Mouse (Mus musculus): ENCODE results near the gene Slc35f1. TPM values are rescaled to one million over a fixed set of nuclear protein-coding genes. Genes with fewer than 3 reads are reported as not detected.

Gene Slc35f1
- polyA plus RNA-seq, 1 experiment from 2014 or later = 2.3 TPM

DNA sequence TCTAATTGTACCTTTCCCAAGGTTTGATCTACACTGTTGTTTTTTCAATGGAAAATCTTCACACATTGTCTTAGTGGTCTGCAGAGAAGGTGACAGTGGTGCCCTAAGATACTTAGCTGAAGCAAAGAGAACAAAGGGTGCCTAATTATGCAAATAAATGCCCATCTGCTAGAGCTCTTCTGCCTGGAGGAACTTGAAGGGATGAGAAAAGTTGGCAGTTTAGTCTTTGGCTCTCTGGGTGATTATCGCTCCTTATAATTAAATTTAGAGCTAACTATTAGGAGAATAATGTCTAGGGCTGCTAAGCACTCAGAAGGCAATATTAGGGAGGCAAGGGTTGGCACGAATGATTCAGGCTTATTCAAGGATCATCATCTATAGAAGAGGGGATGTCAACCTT lies 306.6 kb downstream of the Slc35f1 start:
- no peak overlapping the region for H3K9ac ChIP-seq (ENCODE audit: low read length)
- no peak overlapping the region for H3K4me2 ChIP-seq (ENCODE audit: low read length)
- no peak overlapping the region for H3K27ac ChIP-seq (ENCODE audit: low read depth)
- no peaks in the 10 kb centered on the region for H3K27me3 ChIP-seq (replicated peaks; ENCODE audit: control insufficient read depth, insufficient read depth, low read length)
- ATAC-seq (replicated peaks; ENCODE audit: low FRiP score, low TSS enrichment, low read depth) = no peak
- H3K4me1 ChIP-seq (replicated peaks; ENCODE audit: control insufficient read depth, insufficient read depth, low read length) = no peaks in the 10 kb centered on the region; the same call in 1 of the 2 replicates
- no peak for DNase-seq (ENCODE audit: low spot score)
- no peak overlapping the region for H3K4me3 ChIP-seq (ENCODE audit: low read depth, low read length)
- H3K36me3 ChIP-seq (ENCODE audit: control insufficient read depth, insufficient read depth, low read length) = no peaks in the 10 kb centered on the region
- no peaks in the 10 kb centered on the region for H3K9me3 ChIP-seq (ENCODE audit: control insufficient read depth, low read length)
- 65% methylated on average over 2 of the region's 2 CpGs for WGBS

DNA sequence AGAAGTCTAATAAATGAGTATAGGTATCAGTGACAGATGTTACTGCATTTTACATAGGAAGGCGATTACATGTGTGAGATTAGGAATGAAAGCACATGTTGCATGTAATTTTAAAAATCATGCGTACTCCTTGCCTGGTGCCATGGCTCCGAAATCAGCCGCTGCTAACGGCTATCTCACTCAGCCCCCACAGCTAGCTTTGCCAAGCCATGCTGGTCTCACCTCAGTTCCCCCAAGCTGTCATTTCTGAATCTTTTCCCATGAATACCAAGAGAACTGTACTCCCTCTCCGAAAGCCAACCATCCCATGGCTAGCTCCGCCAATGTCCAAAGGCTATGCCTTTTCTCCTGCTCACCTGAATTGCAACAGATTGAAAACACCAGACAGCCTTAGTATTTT lies 310.8 kb downstream of the Slc35f1 start:
- no peaks in the 10 kb centered on the region for H3K4me1 ChIP-seq (replicated peaks; ENCODE audit: control insufficient read depth, insufficient read depth, low read length)
- 93% methylated on average over 7 of the region's 7 CpGs for WGBS
- no peaks in the 10 kb centered on the region for H3K9me3 ChIP-seq (ENCODE audit: control insufficient read depth, low read length)
- H3K27me3 ChIP-seq (replicated peaks; ENCODE audit: control insufficient read depth, insufficient read depth, low read length) = no peaks in the 10 kb centered on the region
- H3K36me3 ChIP-seq (ENCODE audit: control insufficient read depth, insufficient read depth, low read length) = no peaks in the 10 kb centered on the region
- DNase-seq (ENCODE audit: low spot score) = no peak
- H3K4me3 ChIP-seq (ENCODE audit: low read depth, low read length) = no peak overlapping the region
- ATAC-seq (replicated peaks; ENCODE audit: low FRiP score, low TSS enrichment, low read depth) = no peak
- H3K9ac ChIP-seq (ENCODE audit: low read length) = no peak overlapping the region
- no peak overlapping the region for H3K4me2 ChIP-seq (ENCODE audit: low read length)
- H3K27ac ChIP-seq (ENCODE audit: low read depth) = no peak overlapping the region

DNA sequence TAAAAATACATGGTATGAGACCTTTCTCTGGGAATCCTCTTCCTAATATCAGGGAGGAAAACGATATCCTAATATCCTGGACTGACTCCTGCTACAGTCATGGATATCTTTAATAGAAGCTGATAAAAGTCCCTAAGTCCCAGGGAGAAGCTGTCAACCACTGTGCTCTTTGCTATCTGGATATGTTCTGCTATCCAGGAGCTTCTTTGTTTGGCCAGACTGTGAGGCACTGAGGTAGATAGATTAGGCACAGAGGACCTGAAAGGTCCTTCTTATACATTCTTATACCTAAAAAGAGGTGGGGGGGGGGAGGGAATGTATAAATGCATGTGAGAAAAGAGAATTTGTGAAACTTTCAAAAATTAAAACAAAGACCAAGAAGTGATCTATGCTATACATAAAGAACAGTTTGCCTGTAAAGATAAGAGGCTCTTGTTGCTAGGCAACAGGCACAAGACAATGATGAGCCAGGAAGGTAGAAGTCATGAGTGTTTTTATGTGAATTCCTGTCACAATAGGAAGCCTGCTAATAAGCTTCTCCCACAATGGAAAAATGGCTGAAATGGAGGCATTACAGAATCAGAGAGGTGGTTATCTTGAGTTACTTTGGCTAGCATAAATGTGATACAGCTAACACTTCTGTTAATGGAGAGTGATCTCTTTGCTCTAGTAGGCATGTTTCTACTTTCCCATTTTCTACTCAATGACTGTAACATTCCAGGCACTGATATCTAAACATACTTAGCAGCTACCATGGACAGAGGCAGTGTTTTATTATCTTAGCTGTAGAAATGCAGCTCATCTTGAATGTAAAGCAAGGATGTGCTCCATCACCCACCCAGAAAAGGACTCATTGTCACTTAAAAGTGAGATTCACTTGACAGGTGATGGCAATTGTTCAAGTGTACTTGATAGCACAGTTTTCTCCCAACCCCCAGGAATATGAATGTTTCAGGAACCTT lies 316.2 kb downstream of the Slc35f1 start:
- no peaks in the 10 kb centered on the region for H3K9me3 ChIP-seq (ENCODE audit: control insufficient read depth, low read length)
- H3K4me2 ChIP-seq (ENCODE audit: low read length) = no peak overlapping the region
- no peak overlapping the region for H3K27ac ChIP-seq (ENCODE audit: low read depth)
- no peak for DNase-seq (ENCODE audit: low spot score)
- no peak overlapping the region for H3K9ac ChIP-seq (ENCODE audit: low read length)
- no peaks in the 10 kb centered on the region for H3K36me3 ChIP-seq (ENCODE audit: control insufficient read depth, insufficient read depth, low read length)
- ATAC-seq (replicated peaks; ENCODE audit: low FRiP score, low TSS enrichment, low read depth) = no peak
- H3K4me3 ChIP-seq (ENCODE audit: low read depth, low read length) = no peak overlapping the region
- H3K27me3 ChIP-seq (replicated peaks; ENCODE audit: control insufficient read depth, insufficient read depth, low read length) = no peaks in the 10 kb centered on the region
- 92% methylated on average over 1 of the region's 1 CpGs for WGBS
- H3K4me1 ChIP-seq (replicated peaks; ENCODE audit: control insufficient read depth, insufficient read depth, low read length) = no peaks in the 10 kb centered on the region

DNA sequence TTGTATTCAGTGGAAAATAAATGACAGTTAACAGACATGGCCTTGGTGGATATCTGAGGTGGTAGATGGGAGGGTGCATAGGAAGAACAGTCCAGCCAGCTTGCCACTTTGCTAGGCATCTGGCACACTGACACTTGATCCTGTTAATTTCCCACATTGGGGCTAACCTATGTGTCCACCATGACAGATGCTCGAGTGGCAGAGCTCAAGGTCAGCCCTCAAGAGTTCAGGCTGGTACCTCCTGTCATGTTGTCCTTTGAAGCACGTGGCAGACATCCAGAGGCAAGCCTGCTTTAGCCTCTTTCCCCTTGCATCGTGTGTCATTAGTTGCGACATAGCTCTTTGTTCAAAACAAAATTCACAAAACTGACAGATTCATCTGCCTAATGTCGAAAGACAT lies 323.5 kb downstream of the Slc35f1 start:
- no peaks in the 10 kb centered on the region for H3K9me3 ChIP-seq (ENCODE audit: control insufficient read depth, low read length)
- DNase-seq (ENCODE audit: low spot score) (no peak), ATAC-seq (replicated peaks; ENCODE audit: low FRiP score, low TSS enrichment, low read depth) (no peak)
- H3K4me1 ChIP-seq (replicated peaks; ENCODE audit: control insufficient read depth, insufficient read depth, low read length) = no peaks in the 10 kb centered on the region
- no peak overlapping the region for H3K4me2 ChIP-seq (ENCODE audit: low read length)
- no peak overlapping the region for H3K27ac ChIP-seq (ENCODE audit: low read depth)
- H3K9ac ChIP-seq (ENCODE audit: low read length) = no peak overlapping the region
- 44% methylated on average over 5 of the region's 5 CpGs for WGBS
- H3K36me3 ChIP-seq (ENCODE audit: control insufficient read depth, insufficient read depth, low read length) = no peaks in the 10 kb centered on the region
- no peak overlapping the region for H3K4me3 ChIP-seq (ENCODE audit: low read depth, low read length)
- no peaks in the 10 kb centered on the region for H3K27me3 ChIP-seq (replicated peaks; ENCODE audit: control insufficient read depth, insufficient read depth, low read length)

DNA sequence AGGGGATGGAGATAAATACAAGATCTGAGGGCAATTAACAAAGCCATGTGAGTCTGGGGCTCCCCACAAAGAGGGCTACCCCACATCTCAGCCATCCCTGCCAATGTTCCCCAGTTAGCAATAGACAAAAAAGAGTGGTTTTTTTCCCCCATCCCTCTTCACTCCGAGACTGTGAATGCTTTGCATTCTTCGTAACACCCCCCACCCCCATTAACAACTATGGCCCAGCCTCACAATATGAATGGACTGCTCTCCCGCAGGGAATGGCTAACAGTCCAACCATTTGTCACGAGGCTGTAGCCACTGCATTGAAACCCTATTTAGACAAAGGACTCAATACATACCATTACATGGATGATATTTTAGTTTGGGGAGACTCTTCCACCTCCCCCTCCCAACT lies 338.1 kb downstream of the Slc35f1 start:
- ATAC-seq (replicated peaks; ENCODE audit: low FRiP score, low TSS enrichment, low read depth) (no peak), DNase-seq (ENCODE audit: low spot score) (no peak)
- WGBS = 55% methylated on average over 4 of the region's 4 CpGs
- H3K4me1 ChIP-seq (replicated peaks; ENCODE audit: control insufficient read depth, insufficient read depth, low read length) = no peaks in the 10 kb centered on the region
- no peak overlapping the region for H3K27ac ChIP-seq (ENCODE audit: low read depth)
- no peak overlapping the region for H3K9ac ChIP-seq (ENCODE audit: low read length)
- H3K27me3 ChIP-seq (replicated peaks; ENCODE audit: control insufficient read depth, insufficient read depth, low read length) = no peaks in the 10 kb centered on the region
- H3K4me2 ChIP-seq (ENCODE audit: low read length) = no peak overlapping the region
- no peaks in the 10 kb centered on the region for H3K36me3 ChIP-seq (ENCODE audit: control insufficient read depth, insufficient read depth, low read length)
- H3K4me3 ChIP-seq (ENCODE audit: low read depth, low read length) = no peak overlapping the region
- no peaks in the 10 kb centered on the region for H3K9me3 ChIP-seq (ENCODE audit: control insufficient read depth, low read length)

DNA sequence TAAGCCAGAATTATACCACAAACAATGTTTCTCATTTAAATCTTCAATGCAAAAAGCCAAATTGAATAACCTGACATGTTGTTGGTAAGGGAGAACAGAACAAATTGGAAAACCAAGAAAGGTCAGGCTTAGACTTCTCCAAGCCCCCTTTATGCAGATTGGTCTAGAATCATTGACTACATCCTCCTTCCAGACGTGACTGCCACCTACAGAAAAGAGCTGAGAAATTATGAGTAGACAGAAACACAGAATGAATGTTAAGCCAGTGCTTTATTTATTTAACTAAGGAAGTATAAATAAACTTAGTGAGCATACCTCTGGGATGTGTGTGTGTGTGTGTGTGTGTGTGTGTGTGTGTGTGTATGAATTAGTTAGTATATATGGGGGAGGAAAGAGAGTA lies 344.9 kb downstream of the Slc35f1 start:
- ATAC-seq (replicated peaks; ENCODE audit: low FRiP score, low TSS enrichment, low read depth) = no peak

DNA sequence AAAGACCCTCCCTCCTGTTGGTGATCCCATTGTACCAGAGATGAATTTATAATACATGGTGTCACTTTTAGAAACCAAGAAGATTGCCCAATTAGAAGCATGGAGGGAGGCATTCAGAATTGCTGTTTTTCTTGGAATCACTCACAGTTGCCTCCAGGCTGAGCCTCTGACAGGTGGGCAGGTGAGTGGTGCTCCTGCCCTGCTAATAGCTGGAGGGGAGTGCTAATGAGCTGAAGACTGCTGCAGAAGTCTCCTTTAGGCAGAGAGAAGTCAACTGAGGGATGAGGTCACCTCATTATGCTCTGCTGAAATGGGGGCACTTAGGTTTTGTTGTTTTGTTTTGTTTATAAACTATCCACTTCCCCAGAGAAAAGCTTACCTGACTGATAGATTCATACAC lies 355.6 kb downstream of the Slc35f1 start:
- DNase-seq (ENCODE audit: low spot score) = no peak
- Histone ChIP-seq H3K4me2 (ENCODE audit: low read length) (no peak overlapping the region), H3K27me3 (replicated peaks; ENCODE audit: control insufficient read depth, insufficient read depth, low read length) (no peaks in the 10 kb centered on the region), H3K9me3 (ENCODE audit: control insufficient read depth, low read length) (no peaks in the 10 kb centered on the region), H3K4me3 (ENCODE audit: low read depth, low read length) (no peak overlapping the region), H3K9ac (ENCODE audit: low read length) (no peak overlapping the region), H3K27ac (ENCODE audit: low read depth) (no peak overlapping the region), H3K4me1 (replicated peaks; ENCODE audit: control insufficient read depth, insufficient read depth, low read length) (no peaks in the 10 kb centered on the region), H3K36me3 (ENCODE audit: control insufficient read depth, insufficient read depth, low read length) (no peaks in the 10 kb centered on the region)
- no peak for ATAC-seq (replicated peaks; ENCODE audit: low FRiP score, low TSS enrichment, low read depth)

More for the DNA sequence above, 344.9 kb downstream of the Slc35f1 start:
- Histone ChIP-seq H3K4me3 (ENCODE audit: low read depth, low read length) (no peak overlapping the region), H3K4me1 (replicated peaks; ENCODE audit: control insufficient read depth, insufficient read depth, low read length) (no peaks in the 10 kb centered on the region), H3K27ac (ENCODE audit: low read depth) (no peak overlapping the region), H3K9me3 (ENCODE audit: control insufficient read depth, low read length) (no peaks in the 10 kb centered on the region), H3K36me3 (ENCODE audit: control insufficient read depth, insufficient read depth, low read length) (no peaks in the 10 kb centered on the region), H3K9ac (ENCODE audit: low read length) (no peak overlapping the region), H3K27me3 (replicated peaks; ENCODE audit: control insufficient read depth, insufficient read depth, low read length) (no peaks in the 10 kb centered on the region), H3K4me2 (ENCODE audit: low read length) (no peak overlapping the region)
- no peak for DNase-seq (ENCODE audit: low spot score)
- WGBS = 29% methylated on average over 1 of the region's 1 CpGs

DNA sequence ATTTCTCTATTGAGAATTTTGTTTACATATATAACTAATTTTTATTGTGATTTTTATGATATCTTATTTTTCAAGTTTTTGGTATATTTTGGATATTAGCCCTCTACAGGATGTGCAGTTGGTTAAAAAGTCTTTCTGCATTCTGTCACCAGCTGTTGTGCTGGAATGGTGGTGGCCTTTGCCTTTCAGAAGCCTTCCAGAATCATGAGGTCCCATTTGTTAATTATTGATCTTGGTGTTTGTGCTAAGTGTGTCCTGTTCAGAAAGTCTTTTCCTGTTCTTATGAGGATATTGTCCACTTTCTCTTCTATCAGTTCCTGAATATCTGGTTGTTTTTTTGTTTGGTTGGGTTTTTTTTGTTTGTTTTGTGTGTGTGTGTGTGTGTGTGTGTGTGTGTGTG lies 362.2 kb downstream of the Slc35f1 start:
- H3K4me3 ChIP-seq (ENCODE audit: low read depth, low read length) = no peak overlapping the region
- no peak overlapping the region for H3K4me2 ChIP-seq (ENCODE audit: low read length)
- DNase-seq (ENCODE audit: low spot score) (no peak), ATAC-seq (replicated peaks; ENCODE audit: low FRiP score, low TSS enrichment, low read depth) (no peak)
- H3K4me1 ChIP-seq (replicated peaks; ENCODE audit: control insufficient read depth, insufficient read depth, low read length) = no peaks in the 10 kb centered on the region
- no peaks in the 10 kb centered on the region for H3K9me3 ChIP-seq (ENCODE audit: control insufficient read depth, low read length)
- no peaks in the 10 kb centered on the region for H3K27me3 ChIP-seq (replicated peaks; ENCODE audit: control insufficient read depth, insufficient read depth, low read length)
- no peak overlapping the region for H3K9ac ChIP-seq (ENCODE audit: low read length)
- H3K27ac ChIP-seq (ENCODE audit: low read depth) = no peak overlapping the region
- no peaks in the 10 kb centered on the region for H3K36me3 ChIP-seq (ENCODE audit: control insufficient read depth, insufficient read depth, low read length)

DNA sequence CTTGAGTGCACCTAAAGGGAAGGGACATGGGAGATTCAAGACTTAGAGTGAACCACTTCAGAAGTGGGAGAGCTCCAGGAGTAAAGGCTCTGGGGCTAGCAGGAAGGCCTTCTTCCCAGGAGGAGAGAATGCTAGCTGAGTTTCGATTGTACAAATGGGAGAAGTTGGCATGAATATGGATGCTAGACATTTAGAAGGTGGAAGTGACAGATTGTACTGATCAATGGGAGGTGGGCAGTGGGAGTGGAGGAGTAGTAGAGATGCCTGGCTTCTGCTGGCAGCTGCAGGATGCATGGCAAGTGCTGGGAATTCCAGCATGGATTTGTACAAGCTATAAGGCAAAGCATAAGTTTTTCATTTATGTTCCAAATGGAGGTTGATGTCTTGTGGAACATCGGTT lies 370.4 kb downstream of the Slc35f1 start:
- whole genome bisulfite sequencing = 95% methylated on average over 2 of the region's 2 CpGs
- DNase-seq (ENCODE audit: low spot score) (no peak), ATAC-seq (replicated peaks; ENCODE audit: low FRiP score, low TSS enrichment, low read depth) (no peak)
- H3K27ac ChIP-seq (ENCODE audit: low read depth) = no peak overlapping the region
- H3K27me3 ChIP-seq (replicated peaks; ENCODE audit: control insufficient read depth, insufficient read depth, low read length) = no peaks in the 10 kb centered on the region
- no peak overlapping the region for H3K4me3 ChIP-seq (ENCODE audit: low read depth, low read length)
- H3K9ac ChIP-seq (ENCODE audit: low read length) = no peak overlapping the region
- no peaks in the 10 kb centered on the region for H3K4me1 ChIP-seq (replicated peaks; ENCODE audit: control insufficient read depth, insufficient read depth, low read length)
- no peaks in the 10 kb centered on the region for H3K9me3 ChIP-seq (ENCODE audit: control insufficient read depth, low read length)
- H3K4me2 ChIP-seq (ENCODE audit: low read length) = no peak overlapping the region
- H3K36me3 ChIP-seq (ENCODE audit: control insufficient read depth, insufficient read depth, low read length) = no peaks in the 10 kb centered on the region
